Mouse (Mus musculus): ENCODE measurements around the gene Nfxl1. TPM values are rescaled to one million over a fixed set of nuclear protein-coding genes. Genes with fewer than 3 reads are reported as not detected.
A peak's percentile ranks its signal among the peaks of the same experiment; 100 is the strongest.
"Not testable (repeated sequence)": the region's sequence is repeated elsewhere in the genome, so short reads cannot be mapped to it uniquely, and the experiment has no call there.

Gene Nfxl1
- total RNA-seq (2022): 1 to 10 TPM; 3.2 to 6.6 (median 4.4) TPM

DNA sequence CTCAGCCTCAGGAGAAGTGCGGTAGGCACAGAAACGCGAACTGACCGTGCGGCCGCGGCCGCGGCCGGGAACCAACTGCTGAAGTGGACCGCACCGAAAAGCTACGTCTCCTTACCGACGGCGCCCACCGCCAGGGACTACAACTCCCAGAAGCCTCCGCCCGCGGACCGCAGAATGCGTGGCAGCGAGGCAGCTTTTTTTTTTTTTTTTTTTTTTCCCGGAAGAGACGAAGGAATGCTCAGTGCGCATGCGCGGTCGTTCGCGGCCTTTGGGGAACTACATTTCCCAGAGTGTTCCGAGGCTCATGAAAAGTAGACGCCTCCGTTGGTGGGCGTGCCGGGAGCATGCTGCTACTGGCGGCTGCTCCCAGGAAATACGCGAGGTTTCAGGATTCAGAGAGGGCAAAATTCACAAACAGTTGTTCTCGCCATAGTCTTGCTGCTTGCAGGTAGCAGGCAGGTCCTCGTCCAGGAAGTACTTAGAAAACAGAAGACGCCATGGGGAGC lies at the start of gene Nfxl1:
TSS of gene Nfxl1 (minus strand) at position 141 of the 506 bp plus-strand sequence.
- peak; percentile 94 for DNase-seq (ENCODE audit: low spot score)

DNA sequence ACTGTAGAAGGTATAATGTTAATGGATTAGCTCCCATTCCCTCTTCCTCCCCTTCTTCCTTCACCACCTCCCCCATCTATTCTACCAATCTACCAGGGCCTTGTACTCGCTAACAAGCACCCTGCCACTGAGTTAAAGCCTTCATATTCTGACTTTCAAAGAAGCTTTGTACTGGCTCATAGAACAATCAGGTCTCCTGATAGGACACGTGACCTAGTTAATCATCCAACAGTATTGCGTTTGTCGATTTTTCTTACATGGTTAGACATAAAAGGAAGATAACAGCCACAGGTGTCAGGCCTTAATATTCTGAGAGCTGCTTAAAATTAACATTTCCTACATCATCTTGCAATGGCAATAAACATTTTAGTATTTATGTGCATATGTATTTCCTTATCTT lies 43.7 kb upstream of the Nfxl1 start:
- DNase-seq (ENCODE audit: low spot score): no peak

DNA sequence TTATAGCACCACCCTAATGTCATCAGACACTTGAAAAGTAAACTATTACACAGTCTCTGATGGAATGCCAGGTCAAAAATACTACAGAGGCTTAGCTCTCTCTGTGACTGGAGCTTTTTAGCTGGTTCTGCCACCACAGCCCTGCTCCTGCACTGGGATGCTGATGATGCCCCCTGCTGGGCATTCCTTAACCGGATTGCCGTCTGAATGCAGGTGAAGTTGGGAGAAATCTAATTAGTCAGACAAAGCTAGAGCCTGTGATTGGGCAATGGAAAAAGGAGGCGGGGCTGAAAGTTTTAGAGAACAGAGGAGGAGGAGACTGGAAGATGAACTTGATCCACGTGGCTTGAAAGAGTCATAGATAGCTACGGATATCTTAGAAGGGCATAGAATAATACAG lies 41.5 kb upstream of the Nfxl1 start:
- peak; percentile 28 for DNase-seq (ENCODE audit: low spot score)

DNA sequence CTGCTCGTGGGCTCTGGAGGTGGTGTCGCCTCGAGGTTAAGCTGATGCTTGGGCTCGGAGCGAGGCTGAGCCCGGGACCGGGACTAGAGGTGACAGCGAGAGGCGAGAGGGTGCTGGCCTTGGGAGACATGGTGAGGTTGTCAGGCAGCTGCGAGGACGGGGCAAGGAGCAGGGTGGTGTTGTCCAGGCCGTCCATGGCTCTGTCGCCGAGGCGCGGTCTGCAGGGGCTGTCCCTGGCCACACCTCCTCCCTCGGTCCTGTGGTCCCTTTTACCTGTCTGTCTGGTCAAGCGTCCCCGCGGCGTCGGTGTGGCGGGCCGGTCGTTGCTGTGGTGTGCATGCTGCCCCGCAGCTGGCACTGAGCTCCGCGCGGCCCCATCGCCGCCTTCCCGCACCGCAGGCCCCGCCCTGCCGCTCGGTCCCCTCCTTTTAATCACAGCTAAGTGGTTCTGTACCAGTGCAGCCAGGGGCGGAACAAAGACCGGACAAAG lies 27.8 kb upstream of the Nfxl1 start, which contains the start of gene Gm5868:
TSS of gene Gm5868 (minus strand) at position 360 of the 490 bp plus-strand sequence.
- no peak for DNase-seq (ENCODE audit: low spot score)

DNA sequence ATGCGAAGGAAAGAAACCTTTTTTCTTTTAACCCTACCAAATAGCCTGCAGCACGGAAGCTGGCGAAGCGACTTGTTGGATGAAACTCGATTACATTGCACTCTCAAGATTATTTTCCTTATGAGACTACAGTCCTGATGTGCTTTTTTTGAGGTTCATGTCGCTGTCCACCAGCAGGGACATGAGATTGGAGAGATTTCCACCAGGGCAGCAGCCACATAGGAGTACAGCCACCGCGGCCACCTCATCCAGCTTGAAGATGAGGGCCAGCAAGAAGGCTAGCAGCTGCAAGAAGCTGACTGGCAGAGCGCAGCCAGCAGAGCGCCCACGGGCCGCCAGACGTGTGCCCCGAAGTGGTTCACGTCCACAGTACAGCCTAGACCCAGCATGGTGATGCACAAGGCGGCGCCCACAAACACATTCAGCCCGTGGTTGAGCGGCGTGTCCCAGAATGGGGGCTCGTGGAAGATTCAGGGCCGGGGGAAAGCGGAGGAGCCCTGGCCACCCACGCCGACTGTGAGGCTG lies 27.2 kb upstream of the Nfxl1 start:
- not testable (repeated sequence) for DNase-seq (ENCODE audit: low spot score)

DNA sequence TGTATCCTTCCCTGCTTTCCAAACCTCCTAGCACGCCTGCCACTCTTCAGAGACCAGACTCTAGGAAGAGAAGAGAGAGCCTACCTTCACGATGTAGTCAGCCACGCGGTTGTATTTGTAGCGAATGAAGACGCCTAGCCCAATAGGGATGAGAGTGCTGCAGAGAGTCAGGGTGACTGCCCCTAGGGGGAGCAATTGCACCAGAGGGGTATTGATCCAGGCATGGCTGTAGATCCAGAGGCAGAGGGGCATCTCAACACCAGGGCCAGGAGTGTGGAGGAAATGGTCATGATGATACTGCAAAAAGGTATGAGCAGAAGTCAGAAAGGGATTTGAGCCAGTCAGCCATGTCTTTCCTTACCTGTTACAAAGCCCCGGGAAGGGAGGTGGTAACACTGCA lies 26.6 kb upstream of the Nfxl1 start:
- not testable (repeated sequence) for DNase-seq (ENCODE audit: low spot score)

DNA sequence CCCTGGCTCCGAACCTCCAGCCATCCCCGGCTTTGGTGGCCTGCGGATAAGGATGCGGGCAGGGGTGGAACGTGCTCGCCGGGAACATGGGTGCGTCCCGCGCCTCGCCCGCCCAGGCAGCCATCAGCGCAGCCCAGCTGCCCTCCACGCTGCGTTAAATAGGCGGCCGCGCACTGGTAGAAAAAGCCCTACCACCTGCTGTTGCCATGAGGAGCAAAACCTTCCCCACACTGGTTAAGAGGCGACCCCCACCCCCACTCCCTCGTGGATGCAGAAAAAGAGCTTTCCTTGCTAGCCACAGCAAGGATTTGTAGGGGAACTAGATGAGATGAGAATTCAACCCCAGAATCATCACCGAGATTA lies 21.5 kb upstream of the Nfxl1 start, which contains the start of gene Zar1:
TSS of gene Zar1 (minus strand) at position 285 of the 363 bp plus-strand sequence.
- not testable (repeated sequence) for DNase-seq (ENCODE audit: low spot score)

DNA sequence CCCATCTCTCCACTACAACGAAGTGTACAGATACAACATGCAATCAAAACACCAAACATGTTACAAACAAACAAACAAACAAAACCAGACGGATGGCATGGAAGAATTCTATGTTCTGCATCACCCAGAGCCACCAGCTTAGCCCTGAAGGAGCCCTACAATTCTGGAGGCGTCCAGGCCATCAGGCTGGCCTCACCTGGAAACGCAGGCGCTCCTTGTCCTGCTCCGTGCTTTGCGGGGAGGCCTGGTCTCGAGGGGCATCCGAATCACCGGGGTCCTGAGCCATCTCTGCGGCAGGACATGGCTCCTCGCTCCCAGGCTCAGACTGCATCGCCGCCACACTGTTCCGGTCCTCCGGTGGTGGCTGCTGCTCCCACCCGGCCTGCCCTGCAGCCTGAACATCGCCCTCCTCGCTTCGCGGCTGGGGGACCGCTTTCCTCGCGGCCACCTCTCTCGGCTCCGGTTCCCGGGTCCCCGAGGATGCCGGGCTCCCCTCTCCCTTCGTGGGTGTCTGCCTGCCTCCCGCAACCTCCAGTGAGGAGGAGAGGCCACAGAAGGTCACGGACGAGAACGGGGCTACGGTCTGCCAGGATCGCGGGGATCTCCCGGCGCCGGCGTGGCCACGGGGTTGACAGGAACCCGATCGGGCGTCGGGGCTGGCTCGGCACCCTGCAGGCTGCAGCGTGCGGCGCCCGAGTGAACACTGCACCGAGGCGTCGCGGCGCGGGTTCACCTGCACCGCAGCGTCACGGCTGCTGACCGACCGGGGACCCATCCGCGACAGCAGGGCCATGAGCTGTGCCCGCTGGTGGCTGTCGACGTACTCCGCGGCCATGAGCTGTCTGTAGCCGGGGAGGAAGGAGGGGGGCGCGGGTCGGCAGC lies 20.8 kb upstream of the Nfxl1 start:
- DNase-seq (ENCODE audit: low spot score): not testable (repeated sequence)

DNA sequence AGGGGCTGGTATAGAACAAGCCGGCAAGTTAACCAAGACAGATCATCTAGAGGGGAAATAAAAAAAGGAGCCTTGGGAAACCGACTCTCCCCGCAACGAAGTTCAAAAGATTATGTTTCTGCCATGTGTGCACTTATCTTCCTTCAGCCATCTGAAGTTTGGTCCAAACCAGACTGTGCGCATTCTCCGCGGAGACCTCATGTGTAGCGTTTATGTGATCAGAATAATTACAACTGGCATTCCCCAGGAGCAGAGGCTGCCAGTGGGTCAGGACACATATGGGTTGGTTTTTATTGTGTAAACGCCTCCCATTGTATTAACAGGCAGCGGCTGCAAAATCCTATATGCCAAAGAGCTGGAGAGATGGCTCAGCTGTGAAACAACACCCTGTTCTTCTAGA lies 20.1 kb upstream of the Nfxl1 start:
- not testable (repeated sequence) for DNase-seq (ENCODE audit: low spot score)

DNA sequence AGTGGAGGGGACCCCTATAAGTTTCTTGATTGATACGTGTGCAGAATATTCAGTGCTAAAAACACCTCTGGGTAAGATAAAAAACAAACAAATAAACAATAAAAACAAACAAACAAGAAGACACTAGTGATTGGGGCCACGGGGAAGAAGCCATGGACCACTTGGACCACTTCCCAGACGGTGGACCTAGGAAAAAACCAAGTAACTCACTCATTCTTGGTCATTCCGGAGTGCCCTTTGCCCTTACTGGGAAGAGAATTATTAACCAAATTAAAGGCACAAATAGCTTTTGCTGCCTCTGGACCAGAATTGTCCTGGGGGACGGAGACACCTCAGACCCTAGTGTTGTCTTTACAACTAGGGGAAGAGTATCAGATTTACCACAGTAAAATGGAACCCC lies 6.1 kb upstream of the Nfxl1 start:
- no peak for DNase-seq (ENCODE audit: low spot score)

DNA sequence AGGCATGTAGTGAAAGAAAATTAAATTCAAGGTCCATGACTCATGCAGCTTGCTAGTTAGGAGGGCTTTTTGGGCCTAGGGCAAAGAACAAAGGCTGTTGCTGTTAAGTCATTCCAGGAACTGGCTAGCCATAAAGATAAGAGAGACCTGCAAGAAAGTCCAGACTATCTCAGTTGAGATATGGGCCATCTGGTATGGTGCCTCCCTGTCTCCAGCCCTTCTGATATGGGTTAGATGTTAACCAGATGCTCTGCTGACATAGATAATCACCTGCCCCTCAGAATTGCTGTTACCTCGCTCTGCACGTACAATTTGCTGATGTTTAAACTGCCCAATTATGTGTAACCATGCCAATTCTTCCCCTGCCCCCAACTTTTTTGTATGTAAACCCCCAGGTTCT lies 3.7 kb upstream of the Nfxl1 start:
- not testable (repeated sequence) for DNase-seq (ENCODE audit: low spot score)

DNA sequence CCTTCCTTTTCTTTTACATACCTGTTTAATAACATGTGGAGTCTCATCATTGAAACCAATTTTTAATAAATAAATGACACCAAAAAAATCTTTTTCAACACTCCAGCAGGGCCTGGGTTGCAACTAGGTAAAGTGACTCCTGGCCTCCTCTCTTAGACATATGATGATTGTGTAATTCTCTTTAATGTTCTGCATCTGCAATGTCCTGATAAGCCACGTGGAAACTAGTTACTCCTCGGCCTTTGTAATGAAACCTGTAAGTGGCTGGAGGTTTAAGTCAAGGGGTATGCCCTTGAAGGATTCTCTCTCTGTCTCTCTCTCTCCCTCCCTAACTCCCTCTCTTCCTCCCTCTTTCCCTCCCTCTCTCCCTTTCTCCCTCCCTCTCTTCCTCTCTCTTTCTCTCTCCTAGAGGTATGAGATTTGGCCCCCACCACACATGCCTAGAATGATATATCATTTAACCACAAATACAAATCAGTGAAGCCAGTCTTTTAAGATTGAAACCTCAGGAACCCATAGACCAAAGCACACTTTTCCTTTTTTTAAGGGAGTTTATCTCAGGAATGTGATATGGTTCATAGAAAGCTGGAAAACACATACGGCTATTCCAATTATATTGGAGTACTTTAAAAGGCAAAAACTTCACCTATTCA lies 1.6 kb upstream of the Nfxl1 start:
- no peak for DNase-seq (ENCODE audit: low spot score)

DNA sequence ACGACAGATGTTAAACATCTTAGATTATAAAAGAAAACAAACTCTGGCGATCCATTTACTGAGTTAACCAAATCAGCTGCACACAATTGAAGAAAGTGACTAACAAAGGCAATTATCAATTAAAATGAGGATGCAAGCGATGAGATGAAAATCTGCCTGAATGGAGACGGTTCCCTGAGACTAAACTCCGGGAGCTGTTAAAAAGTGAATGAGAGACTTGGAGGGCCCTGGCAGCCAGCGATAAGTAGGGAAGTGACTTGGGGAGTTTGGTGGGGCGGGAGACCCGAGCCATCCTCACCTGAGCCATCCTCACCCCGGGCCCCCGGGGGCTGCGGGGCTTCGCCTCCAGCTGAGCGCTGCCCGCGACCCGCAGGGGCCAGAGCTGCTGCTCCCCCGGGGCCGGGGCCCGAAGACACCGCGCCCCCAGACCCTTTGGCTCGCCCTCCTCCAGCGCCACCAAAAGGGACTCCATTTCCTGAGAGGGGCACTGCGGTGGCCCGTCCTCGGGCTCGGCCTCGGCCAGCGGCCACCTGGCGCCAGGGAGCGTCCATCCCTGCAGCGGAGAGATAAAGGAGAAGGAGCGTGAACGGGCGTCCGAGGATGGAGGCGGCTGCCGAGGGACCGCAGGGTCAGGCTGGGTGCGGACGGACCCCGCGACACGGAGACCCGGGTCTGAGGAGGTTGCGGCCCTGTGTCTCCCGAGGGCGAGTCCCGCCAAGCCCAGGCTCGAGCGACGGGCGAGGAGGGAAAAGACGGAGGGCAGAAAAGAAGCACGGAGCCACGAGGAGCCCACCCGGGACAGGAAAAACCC lies 563 bp downstream of the Nfxl1 start:
- no peak for DNase-seq (ENCODE audit: low spot score)

DNA sequence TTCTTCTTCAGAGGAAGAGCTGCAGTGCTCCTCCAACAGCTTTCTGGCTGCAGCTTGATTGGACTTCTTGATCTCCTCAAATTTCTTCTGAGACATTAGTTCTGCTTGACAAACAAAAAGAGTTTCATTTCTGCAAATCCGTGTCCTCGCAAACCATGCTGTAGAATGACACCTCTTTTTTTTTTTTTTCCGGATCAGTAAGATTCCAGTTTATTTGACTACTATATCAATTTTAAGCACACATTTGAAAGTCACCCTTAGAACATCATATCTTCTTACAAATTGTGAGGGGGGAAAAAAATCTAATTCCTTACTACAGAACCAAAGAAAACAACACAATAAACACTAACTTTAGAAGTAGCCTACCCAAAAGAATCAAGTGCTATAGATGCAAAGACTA lies 3.2 kb downstream of the Nfxl1 start:
- DNase-seq (ENCODE audit: low spot score): no peak

DNA sequence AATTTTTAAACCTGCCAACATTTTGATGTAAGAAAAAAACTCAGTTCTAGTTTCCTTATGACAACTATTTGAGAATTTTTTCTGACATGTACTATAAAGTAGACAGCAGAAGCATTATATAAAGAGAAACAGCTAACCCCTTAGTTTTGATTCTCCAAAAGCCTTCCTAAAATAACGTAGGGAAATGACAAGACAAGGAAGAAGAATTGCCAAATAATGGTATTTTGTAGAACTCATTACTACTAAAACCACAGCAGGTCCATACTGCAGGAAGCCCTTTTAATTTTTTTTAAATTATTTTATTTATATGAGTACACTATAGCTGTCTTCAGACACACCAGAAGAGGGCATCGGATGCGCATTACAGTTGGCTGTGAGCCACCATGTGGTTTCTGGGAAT lies 8.3 kb downstream of the Nfxl1 start:
- DNase-seq (ENCODE audit: low spot score): no peak

DNA sequence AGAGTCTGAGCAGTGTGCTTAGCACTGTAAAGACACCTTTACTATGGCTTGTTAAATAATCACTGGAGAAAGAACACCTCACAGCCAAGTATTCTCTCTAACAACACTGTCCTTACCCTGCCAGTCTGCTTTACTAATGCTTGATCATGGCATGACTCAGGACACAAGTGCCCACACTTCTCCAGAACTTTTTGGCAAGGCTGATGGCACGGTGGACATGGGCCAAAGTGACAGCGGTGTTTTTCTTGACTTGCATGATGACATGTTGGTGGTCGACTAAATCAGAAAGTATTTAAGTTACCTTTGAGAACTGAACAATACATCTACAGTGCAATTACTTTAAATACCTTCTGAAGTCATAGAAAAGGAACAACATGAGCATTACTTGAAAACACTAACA lies 30.6 kb downstream of the Nfxl1 start:
- no peak for DNase-seq (ENCODE audit: low spot score)

DNA sequence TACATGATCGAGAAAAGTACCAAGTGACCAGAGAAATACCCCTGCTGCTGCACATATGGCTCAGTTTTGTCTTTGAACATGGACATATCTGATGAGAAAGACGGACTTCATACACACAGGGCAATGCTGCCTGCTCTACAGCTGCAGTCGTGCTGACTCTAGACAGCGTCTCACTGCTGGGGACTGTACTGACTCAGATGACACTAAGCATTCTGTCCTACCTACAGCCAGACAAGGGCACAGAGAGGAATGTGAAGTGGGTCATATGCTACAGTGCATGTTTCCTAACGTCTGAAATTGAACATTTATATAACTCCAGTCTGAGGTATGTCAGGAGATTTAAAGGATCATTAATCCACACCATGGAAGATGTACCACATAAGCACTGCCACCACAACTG lies 45.7 kb downstream of the Nfxl1 start:
- DNase-seq (ENCODE audit: low spot score): no peak

DNA sequence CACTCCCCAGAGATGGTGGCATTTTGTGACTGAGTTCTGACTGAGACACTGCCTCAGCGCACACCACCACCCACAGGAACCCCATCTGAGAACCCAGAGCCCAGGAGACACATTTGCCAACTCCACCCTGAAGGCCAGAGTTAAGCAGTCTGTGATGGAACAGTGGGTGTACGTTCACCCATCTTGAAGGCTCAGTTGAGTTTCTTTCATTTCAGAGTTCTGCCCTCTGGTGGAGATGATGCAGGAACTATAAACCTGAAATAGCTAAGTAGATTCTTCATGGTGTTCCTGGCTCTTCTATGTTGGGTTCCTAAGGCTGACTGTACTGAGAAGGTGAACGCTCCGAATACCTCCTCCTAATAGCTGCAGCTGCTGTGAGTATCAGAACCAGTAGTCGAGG lies 53.7 kb downstream of the Nfxl1 start:
- no peak for DNase-seq (ENCODE audit: low spot score)

DNA sequence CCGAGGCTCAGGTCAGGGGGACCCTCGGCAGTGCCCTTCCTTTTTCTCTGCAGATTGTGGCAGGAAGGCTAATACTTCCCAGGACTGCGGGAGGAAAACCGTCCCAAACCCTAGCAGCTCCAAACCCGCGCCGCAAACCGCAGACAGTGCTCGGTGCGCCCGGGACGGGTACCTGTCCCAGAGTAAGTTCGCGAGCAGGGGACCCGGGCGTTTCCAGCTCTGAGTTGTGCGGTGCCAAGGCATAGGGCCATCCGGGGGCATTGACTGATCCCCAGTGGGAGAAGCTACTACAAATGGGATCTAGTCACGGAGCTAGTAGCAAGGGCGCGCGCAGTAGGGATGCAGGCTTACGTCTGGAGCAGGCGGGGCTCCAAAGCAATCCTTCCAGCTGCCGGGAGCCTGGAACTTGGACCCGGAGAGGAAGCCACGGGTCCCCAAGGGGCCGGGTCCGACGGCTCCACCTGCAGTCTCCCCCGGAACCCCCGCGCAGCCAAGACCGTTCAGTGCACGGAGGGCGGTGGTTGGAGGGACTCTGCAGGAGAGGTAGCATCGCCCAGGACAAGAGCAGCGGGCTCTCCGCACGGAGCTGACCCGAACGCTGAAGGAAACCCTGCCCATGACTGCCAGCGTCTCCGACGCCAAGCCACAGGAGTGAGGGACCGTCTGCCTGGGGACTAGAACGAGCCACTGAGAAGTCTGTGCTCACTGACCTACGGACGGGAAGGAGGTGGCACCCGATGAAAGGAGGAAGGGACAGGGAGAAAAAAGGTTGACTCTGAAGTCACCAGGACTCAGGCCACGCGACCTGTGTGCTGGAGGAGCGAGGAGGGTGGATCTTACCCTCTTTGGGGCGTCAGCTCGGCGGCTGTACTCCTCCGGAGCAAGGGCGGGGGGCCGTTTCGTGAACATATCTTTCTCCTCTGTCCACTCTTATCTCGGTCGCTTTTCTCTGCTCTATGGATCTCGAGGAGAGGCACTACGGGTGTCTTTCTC lies 55.7 kb downstream of the Nfxl1 start, which contains the start of gene Corin:
TSS of gene Corin (minus strand) at position 943 of the 993 bp plus-strand sequence.
- DNase-seq (ENCODE audit: low spot score): no peak

DNA sequence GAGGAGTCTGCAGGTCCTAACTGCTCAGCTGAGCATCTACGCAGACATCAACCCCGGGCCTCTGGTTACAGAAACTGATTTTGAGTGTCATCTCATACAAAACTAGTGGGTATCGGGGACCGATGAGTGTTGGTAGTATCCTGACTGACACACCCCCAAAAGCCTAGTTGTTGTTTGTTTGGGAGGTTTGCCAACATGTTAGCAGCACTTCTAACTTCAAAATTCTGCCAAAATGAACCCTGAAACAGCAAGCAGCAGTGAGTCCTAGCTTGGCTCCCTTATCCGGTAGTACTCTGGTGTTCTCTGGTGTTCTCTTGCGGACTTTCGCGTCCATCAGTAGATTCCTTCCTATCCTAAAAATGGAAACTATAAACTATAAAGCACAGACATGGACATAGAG lies 56.7 kb downstream of the Nfxl1 start:
- no peak for DNase-seq (ENCODE audit: low spot score)
